Mouse (Mus musculus) hindlimb bud, embryonic 11.5 days (tissue): ENCODE data around the gene Ipo8.

Source experiments
- DNase-seq: peaks from one replicate; pipeline ENCODE4 v3.0.0-alpha.2; 2012; ENCODE audit warnings: low read depth, low spot score; ENCODE audit errors: extremely low spot score

Ipo8 gene

DNA sequence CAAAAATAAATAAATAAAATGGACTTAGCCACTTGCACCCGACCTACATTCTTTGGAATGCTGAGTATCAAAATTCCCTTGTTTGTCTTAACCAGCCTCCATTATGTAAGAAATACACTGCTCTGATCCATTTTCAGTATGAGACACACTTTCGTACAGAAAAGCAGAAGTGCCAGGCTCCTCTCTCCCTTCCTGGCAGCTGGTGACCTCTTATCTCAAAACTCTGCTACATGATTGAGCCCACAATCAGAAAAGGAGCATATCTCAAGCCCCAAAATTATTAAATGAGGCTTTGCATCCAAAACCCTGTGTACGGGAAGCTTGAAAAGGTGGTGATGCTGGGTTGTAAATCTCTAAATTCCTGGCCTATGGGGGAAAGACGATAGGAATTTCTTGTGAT lies 69.8 kb downstream of the Ipo8 start:
- no peak for DNase-seq

DNA sequence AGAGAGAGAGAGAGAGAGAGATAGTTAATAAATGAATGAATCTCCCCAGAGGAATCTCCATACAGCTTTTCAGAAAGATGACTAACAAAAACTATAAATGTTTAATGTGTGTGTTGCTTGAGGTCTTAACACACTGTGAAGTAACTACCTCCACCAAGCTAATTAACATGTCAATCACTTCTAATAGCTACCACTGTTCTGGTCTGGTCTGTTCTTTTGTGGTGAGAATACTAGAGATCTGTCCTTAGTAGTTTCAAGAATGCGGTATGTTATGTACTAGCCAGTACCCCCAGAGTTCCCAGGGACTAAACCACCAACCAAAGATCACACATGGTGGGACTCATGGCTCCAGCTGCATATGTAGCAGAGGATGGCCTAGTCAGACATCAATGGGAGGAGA lies 74.7 kb downstream of the Ipo8 start:
- DNase-seq: no peak

GRCm38 (mm10) chr6:148751400-148751799 lies 79.9 kb downstream of the Ipo8 start:
- no peak for DNase-seq

DNA sequence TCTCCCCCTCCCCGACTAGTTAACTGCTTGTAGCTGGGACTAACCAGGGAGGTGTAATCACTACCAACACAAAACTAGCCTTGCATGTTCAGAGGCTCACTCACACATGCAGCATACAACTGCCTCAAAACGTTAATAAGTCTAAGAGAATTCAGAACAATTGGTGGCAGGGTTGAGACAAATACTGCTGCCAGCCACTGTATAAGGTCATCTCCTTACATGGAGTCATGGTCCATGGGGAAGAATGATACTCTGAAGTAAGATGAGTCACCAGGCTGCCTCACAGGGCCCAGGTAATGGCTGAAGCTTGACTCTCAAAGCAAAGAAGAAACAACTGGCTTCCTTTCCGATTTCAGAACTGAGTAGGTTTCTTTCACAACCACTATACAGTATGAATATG lies 81.1 kb downstream of the Ipo8 start:
- no peak for DNase-seq

DNA sequence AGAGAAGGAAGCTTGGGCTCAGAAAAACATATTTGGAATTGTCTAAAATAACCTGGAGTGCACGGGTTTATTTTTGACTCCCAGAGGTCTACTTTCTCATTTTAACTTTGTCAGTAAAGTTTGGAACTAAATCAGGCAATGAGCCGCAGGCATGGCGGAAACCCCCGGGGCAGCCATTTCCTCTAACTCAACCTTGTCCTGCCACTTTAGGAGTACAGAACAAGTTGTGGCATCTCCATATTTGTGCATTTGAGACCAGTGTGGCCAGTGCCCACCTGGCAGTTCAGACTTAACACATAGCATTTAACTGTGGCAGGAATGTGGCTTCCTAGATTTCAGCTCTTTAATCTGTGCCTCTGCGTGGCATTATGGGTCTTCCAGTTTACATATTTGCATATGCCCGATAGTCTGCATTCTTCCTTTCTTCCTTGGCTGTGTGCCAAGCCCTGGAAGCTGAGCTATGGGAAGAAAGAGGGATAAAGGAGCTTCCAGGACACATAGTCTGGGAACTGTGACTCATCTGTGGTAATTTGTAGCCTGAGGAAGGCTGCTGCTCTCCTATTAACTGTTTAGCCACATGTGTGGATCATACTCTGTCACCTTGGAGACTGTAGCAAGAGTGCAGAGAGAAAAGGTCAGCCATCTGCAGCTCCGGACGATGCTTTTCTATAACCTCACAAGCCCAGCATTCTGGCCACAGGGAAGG lies 90.6 kb downstream of the Ipo8 start:
- no peak for DNase-seq

- DNase-seq: no peak
Measured at GRCm38 (mm10) chr6:148736390-148736789, 94.9 kb downstream of the Ipo8 start.

DNA sequence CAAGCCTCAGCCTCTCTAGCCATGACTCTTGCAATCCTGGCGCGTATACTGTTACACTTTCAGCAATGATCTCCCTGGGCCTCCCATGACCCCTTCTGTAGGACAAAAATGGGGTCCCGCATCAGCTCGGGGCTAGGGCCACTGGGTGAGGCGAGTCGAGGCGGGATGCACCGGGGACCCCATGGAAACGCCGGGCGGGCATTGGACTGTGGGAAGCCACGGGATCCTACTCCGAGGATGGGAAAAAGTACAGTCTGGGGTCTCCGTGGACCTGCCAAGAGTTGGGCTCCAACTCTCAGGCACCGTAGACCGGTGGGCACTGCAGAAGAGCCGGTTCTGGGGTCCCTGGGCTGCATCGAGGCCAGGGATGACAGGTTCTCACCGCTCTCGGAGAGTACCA lies 97.3 kb downstream of the Ipo8 start:
- DNase-seq: no peak

DNA sequence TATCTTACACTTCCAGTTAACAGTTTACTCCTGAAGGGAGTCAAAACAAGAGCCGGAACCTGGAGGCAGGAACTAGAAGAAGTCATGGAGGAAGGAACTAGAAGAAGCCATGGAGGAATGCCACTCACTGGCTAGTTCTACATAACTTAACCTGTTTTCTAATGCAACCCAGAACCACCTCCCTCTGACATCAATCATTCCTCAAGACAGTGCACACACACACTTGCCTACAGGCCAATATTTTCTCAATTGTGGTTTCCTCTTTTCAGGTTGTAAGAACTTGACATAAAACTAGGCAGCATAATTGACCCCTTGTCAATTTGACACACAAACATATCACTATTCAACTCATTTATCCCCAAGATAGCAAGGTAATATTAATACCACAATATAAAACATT lies 98.3 kb downstream of the Ipo8 start:
- no peak for DNase-seq

- no peak for DNase-seq
Measured at GRCm38 (mm10) chr6:148728571-148728970, 102.7 kb downstream of the Ipo8 start.

GRCm38 (mm10) chr6:148727871-148728524 lies 103.3 kb downstream of the Ipo8 start:
- DNase-seq: no peak

- no peak for DNase-seq
Measured at GRCm38 (mm10) chr6:148724453-148724852, 106.8 kb downstream of the Ipo8 start.
